Mouse (Mus musculus) intestine, embryonic 16.5 days (tissue): ENCODE results near the gene Stard13. TPM values are rescaled to one million over a fixed set of nuclear protein-coding genes. Genes with fewer than 3 reads are reported as not detected.
A peak's percentile ranks its signal among the peaks of the same experiment; 100 is the strongest.

Source experiments
- ATAC-seq: fragments of 200-750 bp; cut with Nextera tagmentation; 2 replicates; pipeline ENCODE4 v1.8.0; 2017; ENCODE audit warnings: moderate TSS enrichment, moderate library complexity
- H3K27ac ChIP-seq: fragments of 300-500 bp; sonication (generic); 2 replicates; pipeline ENCODE4 v1.5.1; 2014; ENCODE audit warnings: mild to moderate bottlenecking, low read length
- H3K27me3 ChIP-seq: fragments of 300-500 bp; sonication (generic); replicated peaks from 2 replicates; pipeline ENCODE4 v1.6.1; 2014; ENCODE audit warnings: low read length, control low read depth, mixed read lengths; ENCODE audit not compliant: control insufficient read depth, insufficient read depth
- H3K36me3 ChIP-seq: fragments of 300-500 bp; sonication (generic); 2 replicates; pipeline ENCODE4 v1.6.1; 2014; ENCODE audit warnings: low read length, control low read depth; ENCODE audit not compliant: control insufficient read depth, insufficient read depth
- H3K4me1 ChIP-seq: fragments of 300-500 bp; sonication (generic); 2 replicates; pipeline ENCODE4 v1.6.1; 2014; ENCODE audit warnings: low read length, control low read depth, mixed read lengths; ENCODE audit not compliant: control insufficient read depth, insufficient read depth
- H3K4me2 ChIP-seq: fragments of 300-500 bp; sonication (generic); 2 replicates; pipeline ENCODE4 v1.6.1; 2014; ENCODE audit warnings: low read depth, low read length, control low read depth
- H3K4me3 ChIP-seq: fragments of 300-500 bp; sonication (generic); 2 replicates; pipeline ENCODE4 v1.5.1; 2014; ENCODE audit warnings: mild to moderate bottlenecking, low read length
- H3K9ac ChIP-seq: fragments of 300-500 bp; sonication (generic); 2 replicates; pipeline ENCODE4 v1.6.1; 2014; ENCODE audit warnings: low read depth, low read length
- H3K9me3 ChIP-seq: fragments of 300-500 bp; sonication (generic); 2 replicates; pipeline ENCODE4 v1.6.1; 2016; ENCODE audit warnings: low read length, control low read depth; ENCODE audit not compliant: control insufficient read depth
- WGBS: fragments of 180-500 bp; shearing (Covaris S2); extraction: QIAGEN DNeasy Blood & Tissue Kit; methylation state at CpG from one replicate; pipeline ENCODE4 v1.1.7; 2014; 5-methylcytosine and 5-hydroxymethylcytosine counted together
- polyA plus RNA-seq: library from polyadenylated mRNA; unstranded; fragments of >200 nt; fragmentation: Nextera tagmentation; extraction: Ambion mirVana; gene quantifications from 2 replicates; pipeline ENCODE4 v1.2.1, GENCODE M21; 2015

Stard13 gene
- polyA plus RNA-seq, 1 experiment from 2014 or later: 10.7 TPM

GRCm38 (mm10) chr5:151071430-151071829 lies 162.2 kb downstream of the Stard13 start:
- no peaks in the 10 kb centered on the region for H3K27me3 ChIP-seq
- no peak overlapping the region for H3K4me2 ChIP-seq
- H3K9ac ChIP-seq: no peak overlapping the region
- H3K36me3 ChIP-seq: 0 out of 2 replicates have a peak, but pooled peaks cover 3% of the 10 kb centered on the region
- 0 out of 2 replicates have a peak, but pooled peaks cover 3% of the 10 kb centered on the region for H3K4me1 ChIP-seq
- no peak overlapping the region for H3K4me3 ChIP-seq
- ATAC-seq: no peak
- 50% methylated on average over 6 of the region's 6 CpGs for WGBS
- 0 out of 2 replicates have a peak, but pooled peaks cover 3% of the 10 kb centered on the region for H3K9me3 ChIP-seq
- H3K27ac ChIP-seq: no peak overlapping the region

- ATAC-seq: no peak
- 64% methylated on average over 6 of the region's 6 CpGs for WGBS
- Histone ChIP-seq H3K36me3 (0 out of 2 replicates have a peak, but pooled peaks cover 3% of the 10 kb centered on the region), H3K27me3 (no peaks in the 10 kb centered on the region), H3K27ac (no peak overlapping the region), H3K4me3 (no peak overlapping the region), H3K4me2 (no peak overlapping the region), H3K9me3 (0 out of 2 replicates have a peak, but pooled peaks cover 3% of the 10 kb centered on the region), H3K9ac (no peak overlapping the region), H3K4me1 (0 out of 2 replicates have a peak, but pooled peaks cover 3% of the 10 kb centered on the region)
Observed at GRCm38 (mm10) chr5:151070896-151071295, 162.7 kb downstream of the Stard13 start.

GRCm38 (mm10) chr5:151069569-151069968 lies 164.1 kb downstream of the Stard13 start:
- no peak overlapping the region for H3K4me2 ChIP-seq
- H3K27ac ChIP-seq: no peak overlapping the region
- no peak overlapping the region for H3K4me3 ChIP-seq
- WGBS: 76% methylated on average over 2 of the region's 2 CpGs
- H3K4me1 ChIP-seq: 0 out of 2 replicates have a peak, but pooled peaks cover 3% of the 10 kb centered on the region
- H3K9ac ChIP-seq: no peak overlapping the region
- ATAC-seq: no peak
- H3K27me3 ChIP-seq: no peaks in the 10 kb centered on the region
- H3K9me3 ChIP-seq: no peaks in the 10 kb centered on the region
- H3K36me3 ChIP-seq: 0 out of 2 replicates have a peak, but pooled peaks cover 3% of the 10 kb centered on the region

GRCm38 (mm10) chr5:151066016-151066415 lies 167.6 kb downstream of the Stard13 start:
- Histone ChIP-seq H3K9me3 (peaks cover 12% of the 10 kb centered on the region), H3K27me3 (no peaks in the 10 kb centered on the region), H3K4me2 (no peak overlapping the region), H3K36me3 (peaks cover 15% of the 10 kb centered on the region), H3K4me3 (no peak overlapping the region), H3K27ac (no peak overlapping the region), H3K4me1 (no peaks in the 10 kb centered on the region), H3K9ac (no peak overlapping the region)
- ATAC-seq: no peak
- WGBS: 74% methylated on average over 5 of the region's 5 CpGs

- H3K27ac ChIP-seq: no peak overlapping the region
- no peak overlapping the region for H3K9ac ChIP-seq
- ATAC-seq: no peak
- H3K4me2 ChIP-seq: no peak overlapping the region
- H3K9me3 ChIP-seq: peaks cover 12% of the 10 kb centered on the region
- WGBS: 59% methylated on average over 1 of the region's 1 CpGs
- peaks cover 15% of the 10 kb centered on the region for H3K36me3 ChIP-seq
- H3K4me1 ChIP-seq: peaks cover 7% of the 10 kb centered on the region
- H3K27me3 ChIP-seq: no peaks in the 10 kb centered on the region
- no peak overlapping the region for H3K4me3 ChIP-seq
Observed at GRCm38 (mm10) chr5:151065228-151065627, 168.4 kb downstream of the Stard13 start.

GRCm38 (mm10) chr5:151061942-151062341 lies 171.7 kb downstream of the Stard13 start:
- no peaks in the 10 kb centered on the region for H3K27me3 ChIP-seq
- H3K4me3 ChIP-seq: no peak overlapping the region
- no peak overlapping the region for H3K9ac ChIP-seq
- H3K4me1 ChIP-seq: peaks cover 9% of the 10 kb centered on the region
- WGBS: 80% methylated on average over 2 of the region's 2 CpGs
- H3K4me2 ChIP-seq: no peak overlapping the region
- no peak overlapping the region for H3K27ac ChIP-seq
- peaks cover 18% of the 10 kb centered on the region for H3K36me3 ChIP-seq
- peaks cover 12% of the 10 kb centered on the region for H3K9me3 ChIP-seq
- no peak for ATAC-seq

GRCm38 (mm10) chr5:151060476-151060875 lies 173.2 kb downstream of the Stard13 start:
- peak overlapping the region; percentile 66 for H3K27ac ChIP-seq
- peak; percentile 43 for ATAC-seq

GRCm38 (mm10) chr5:151059772-151060171 lies 173.9 kb downstream of the Stard13 start:
- Histone ChIP-seq H3K27ac (no peak overlapping the region), H3K4me2 (no peak overlapping the region), H3K4me3 (no peak overlapping the region), H3K36me3 (peaks cover 23% of the 10 kb centered on the region), H3K4me1 (peaks cover 20% of the 10 kb centered on the region), H3K27me3 (no peaks in the 10 kb centered on the region), H3K9me3 (peaks cover 12% of the 10 kb centered on the region), H3K9ac (no peak overlapping the region)
- 66% methylated on average over 5 of the region's 5 CpGs for WGBS
- no peak for ATAC-seq

More at GRCm38 (mm10) chr5:151060476-151060875, 173.2 kb downstream of the Stard13 start:
- Histone ChIP-seq H3K4me1 (peaks cover 20% of the 10 kb centered on the region), H3K4me3 (no peak overlapping the region), H3K4me2 (peak overlapping the region; percentile 32), H3K9me3 (peaks cover 12% of the 10 kb centered on the region), H3K27me3 (no peaks in the 10 kb centered on the region), H3K36me3 (peaks cover 20% of the 10 kb centered on the region), H3K9ac (0 out of 2 replicates have a peak overlapping the region, but pooled peaks have one; percentile 33)
- WGBS: 49% methylated on average over 12 of the region's 12 CpGs

- peaks cover 23% of the 10 kb centered on the region for H3K36me3 ChIP-seq
- peak overlapping the region; percentile 3; the same call in 1 of the 2 replicates for H3K27ac ChIP-seq
- 80% methylated on average over 10 of the region's 10 CpGs for WGBS
- H3K27me3 ChIP-seq: no peaks in the 10 kb centered on the region
- H3K4me2 ChIP-seq: no peak overlapping the region
- H3K4me3 ChIP-seq: no peak overlapping the region
- no peak overlapping the region for H3K9ac ChIP-seq
- no peak for ATAC-seq
- H3K4me1 ChIP-seq: peaks cover 20% of the 10 kb centered on the region
- H3K9me3 ChIP-seq: peaks cover 12% of the 10 kb centered on the region
Observed at GRCm38 (mm10) chr5:151059352-151059751, 174.3 kb downstream of the Stard13 start.

GRCm38 (mm10) chr5:151057716-151058115 lies 175.9 kb downstream of the Stard13 start:
- peaks cover 9% of the 10 kb centered on the region for H3K9me3 ChIP-seq
- H3K4me2 ChIP-seq: no peak overlapping the region
- 93% methylated on average over 5 of the region's 5 CpGs for WGBS
- H3K9ac ChIP-seq: no peak overlapping the region
- H3K36me3 ChIP-seq: peaks cover 15% of the 10 kb centered on the region
- H3K4me3 ChIP-seq: no peak overlapping the region
- no peaks in the 10 kb centered on the region for H3K27me3 ChIP-seq
- no peak for ATAC-seq
- H3K27ac ChIP-seq: no peak overlapping the region
- peaks cover 20% of the 10 kb centered on the region for H3K4me1 ChIP-seq
